In the genomic region with DNA sequence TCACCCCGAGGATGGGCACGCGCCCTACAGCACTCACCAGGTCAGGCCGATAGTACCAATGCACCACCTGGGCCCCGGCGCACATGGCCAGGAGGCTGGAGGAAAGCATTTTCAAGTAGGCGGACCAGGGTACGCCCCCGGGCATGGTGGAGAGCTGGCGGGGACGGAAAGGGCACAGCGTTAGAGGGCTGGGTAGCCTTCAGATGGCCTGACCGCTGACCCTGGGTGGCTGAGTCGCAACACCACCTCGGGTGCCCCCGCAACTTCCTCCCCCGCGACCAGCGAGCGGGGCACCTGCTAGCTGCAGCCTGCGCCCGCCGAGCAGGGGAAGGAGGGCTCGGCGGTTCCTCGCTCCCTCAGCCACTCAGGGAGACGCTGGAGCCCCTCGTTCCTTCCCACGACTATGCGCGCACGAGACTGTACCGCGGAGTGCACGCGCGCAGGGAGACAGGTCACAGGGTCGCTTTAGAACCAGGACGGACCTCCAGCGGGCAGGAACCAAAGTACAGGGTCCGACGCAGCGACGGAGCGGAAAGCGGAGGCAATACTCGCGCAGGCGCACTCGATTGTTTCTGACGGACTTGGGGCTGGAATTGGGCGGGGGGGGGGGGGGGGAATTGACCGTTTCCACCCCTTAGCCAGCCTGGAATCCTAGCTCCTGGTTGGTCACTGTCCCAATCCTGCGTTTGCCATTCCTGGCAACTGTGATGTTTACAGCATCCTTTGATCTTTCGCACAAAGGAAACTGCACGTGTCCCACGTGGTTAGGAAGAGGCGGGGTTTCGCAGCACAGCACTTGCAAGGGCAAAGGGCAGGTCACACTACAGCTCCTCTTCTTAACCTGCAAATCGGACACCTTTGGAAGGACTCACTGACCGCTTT, we compare ENCODE assay signal across 8 mouse cellular contexts. TPM values are rescaled to one million over a fixed set of nuclear protein-coding genes. Genes with fewer than 3 reads are reported as not detected.
DNase-seq lines count a peak whose midpoint lies in the region; ATAC-seq and TF ChIP-seq lines count a peak whose summit lies in the region.

1190007I07Rik (minus strand) TSS at position 558 of the 882 bp plus-strand sequence.

- no peaks in the 10 kb centered on the region for H3K9me3 ChIP-seq in E14TG2a.4 (ENCODE audit: low read length)
- no peaks in the 10 kb centered on the region for H3K9me3 ChIP-seq in forebrain, embryonic 12.5 days
- no peaks in the 10 kb centered on the region for H3K9me3 ChIP-seq in heart, postnatal 0 days (replicated peaks; ENCODE audit: control insufficient read depth, low read length)
- H3K9me3 ChIP-seq in liver, embryonic 16.5 days (replicated peaks; ENCODE audit: control insufficient read depth, low read length): no peaks in the 10 kb centered on the region
- H3K9me3 ChIP-seq in neural tube, embryonic 13.5 days: no peaks in the 10 kb centered on the region

- H3K9ac ChIP-seq in forebrain, embryonic 12.5 days: peak within 1 kb of the TSS; percentile 75
- H3K9ac ChIP-seq in heart, postnatal 0 days (replicated peaks; ENCODE audit: low read depth, low read length): peak within 1 kb of the TSS; percentile 74
- H3K9ac ChIP-seq in liver, embryonic 16.5 days (ENCODE audit: low read depth, low read length): peak within 1 kb of the TSS; percentile 80
- H3K9ac ChIP-seq in neural tube, embryonic 13.5 days: peak within 1 kb of the TSS; percentile 85

- H3K27ac ChIP-seq in forebrain, embryonic 12.5 days: peak within 1 kb of the TSS; percentile 84
- peak within 1 kb of the TSS; percentile 87 for H3K27ac ChIP-seq in heart, postnatal 0 days (ENCODE audit: low read depth)
- H3K27ac ChIP-seq in liver, embryonic 16.5 days (ENCODE audit: low read length): peak within 1 kb of the TSS; percentile 76
- peak within 1 kb of the TSS; percentile 90 for H3K27ac ChIP-seq in neural tube, embryonic 13.5 days (replicated peaks)
- H3K27ac ChIP-seq in testis, adult 2 months (ENCODE audit: control insufficient read depth, insufficient read depth, low read depth, low read length): peak within 1 kb of the TSS; percentile 97

- no peak for TF ChIP-seq CTCF in E14TG2a.4 (conservative IDR thresholded peaks at IDR 0.05; ENCODE audit: low read length)
- no peak for TF ChIP-seq CTCF in heart, postnatal 0 days (IDR thresholded peaks at IDR 0.05; ENCODE audit: low read depth)
- no peak for TF ChIP-seq CTCF in testis, adult 2 months (IDR thresholded peaks at IDR 0.05; ENCODE audit: control insufficient read depth, insufficient read depth, insufficient replicate concordance, low read depth, low read length)

- H3K4me1 ChIP-seq in E14TG2a.4 (replicated peaks; ENCODE audit: low read depth, low read length): peaks cover 13% of the 10 kb centered on the region
- H3K4me1 ChIP-seq in forebrain, embryonic 12.5 days: peaks cover 6% of the 10 kb centered on the region
- no peaks in the 10 kb centered on the region for H3K4me1 ChIP-seq in heart, postnatal 0 days (ENCODE audit: control insufficient read depth, insufficient read depth)
- no peaks in the 10 kb centered on the region for H3K4me1 ChIP-seq in liver, embryonic 16.5 days (ENCODE audit: control insufficient read depth, low read depth, low read length)
- H3K4me1 ChIP-seq in neural tube, embryonic 13.5 days (replicated peaks): peaks cover 6% of the 10 kb centered on the region
- no peaks in the 10 kb centered on the region; the same call in none of the 2 replicates for H3K4me1 ChIP-seq in testis, adult 2 months (ENCODE audit: control insufficient read depth, insufficient read depth, low read length)

- no peaks in the 10 kb centered on the region for H3K27me3 ChIP-seq in E14TG2a.4 (ENCODE audit: insufficient read depth, low read length)
- H3K27me3 ChIP-seq in forebrain, embryonic 12.5 days: no peaks in the 10 kb centered on the region
- H3K27me3 ChIP-seq in heart, postnatal 0 days (ENCODE audit: control insufficient read depth, insufficient read depth, low read length): no peaks in the 10 kb centered on the region
- H3K27me3 ChIP-seq in liver, embryonic 16.5 days (ENCODE audit: control insufficient read depth, insufficient read depth, low read depth, low read length): no peaks in the 10 kb centered on the region
- H3K27me3 ChIP-seq in neural tube, embryonic 13.5 days: no peaks in the 10 kb centered on the region
- H3K27me3 ChIP-seq in testis, adult 2 months (ENCODE audit: control insufficient read depth, insufficient read depth, low read length): no peaks in the 10 kb centered on the region

- H3K36me3 ChIP-seq in E14TG2a.4 (ENCODE audit: insufficient read depth, low read length): peaks cover 3% of the 10 kb centered on the region
- H3K36me3 ChIP-seq in forebrain, embryonic 12.5 days (replicated peaks): 0 out of 2 replicates have a peak, but pooled peaks cover 5% of the 10 kb centered on the region
- no peaks in the 10 kb centered on the region for H3K36me3 ChIP-seq in heart, postnatal 0 days (replicated peaks; ENCODE audit: control insufficient read depth, insufficient read depth, low read length)
- H3K36me3 ChIP-seq in liver, embryonic 16.5 days (ENCODE audit: control insufficient read depth, insufficient read depth): no peaks in the 10 kb centered on the region
- 0 out of 2 replicates have a peak, but pooled peaks cover 8% of the 10 kb centered on the region for H3K36me3 ChIP-seq in neural tube, embryonic 13.5 days
- H3K36me3 ChIP-seq in testis, adult 2 months (ENCODE audit: control insufficient read depth, insufficient read depth, low read length): no peaks in the 10 kb centered on the region

- DNase-seq in c-Kit-positive CD71-positive TER-119-positive erythroid progenitor cells, embryonic 14.5 days (ENCODE audit: low spot score): peak; percentile 66
- DNase-seq in heart, postnatal 0 days (ENCODE audit: low spot score): peak; percentile 90
- peak; percentile 94 to 96 for DNase-seq in kidney, postnatal 4 days

- WGBS in forebrain, embryonic 12.5 days: under 1% methylated on average over 56 of the region's 61 CpGs
- WGBS in heart, postnatal 0 days: under 1% methylated on average over 59 of the region's 61 CpGs
- under 1% methylated on average over 60 of the region's 61 CpGs for WGBS in liver, embryonic 16.5 days (ENCODE audit: insufficient replicate concordance)
- WGBS in neural tube, embryonic 13.5 days: under 1% methylated on average over 55 of the region's 61 CpGs

- TF ChIP-seq POLR2A in testis, adult 2 months (IDR thresholded peaks at IDR 0.05; ENCODE audit: control insufficient read depth, low read depth, low read length): peak; percentile 38; the same call in 1 of the 2 replicates

- TF ChIP-seq EP300 in heart, postnatal 0 days (IDR thresholded peaks at IDR 0.05; ENCODE audit: low read depth): no peak

- peak; percentile 90 for ATAC-seq in forebrain, embryonic 12.5 days (ENCODE audit: low FRiP score)
- peak; percentile 92 for ATAC-seq in heart, postnatal 0 days (ENCODE audit: insufficient read depth, low read depth)
- peak; percentile 87 for ATAC-seq in liver, embryonic 16.5 days (ENCODE audit: low read depth)
- ATAC-seq in neural tube, embryonic 13.5 days (ENCODE audit: low read depth): peak; percentile 90

- peak within 1 kb of the TSS; percentile 59 for H3K4me2 ChIP-seq in forebrain, embryonic 12.5 days
- peak within 1 kb of the TSS; percentile 70 for H3K4me2 ChIP-seq in heart, postnatal 0 days (ENCODE audit: low read depth, low read length)
- peak within 1 kb of the TSS; percentile 73 for H3K4me2 ChIP-seq in liver, embryonic 16.5 days (ENCODE audit: low read depth, low read length)
- H3K4me2 ChIP-seq in neural tube, embryonic 13.5 days: peak within 1 kb of the TSS; percentile 67

- peak within 1 kb of the TSS; percentile 84 for H3K4me3 ChIP-seq in E14TG2a.4 (replicated peaks; ENCODE audit: low read length)
- H3K4me3 ChIP-seq in forebrain, embryonic 12.5 days (replicated peaks): peak within 1 kb of the TSS; percentile 72
- peak within 1 kb of the TSS; percentile 66 for H3K4me3 ChIP-seq in heart, postnatal 0 days (ENCODE audit: low read depth, low read length)
- peak within 1 kb of the TSS; percentile 80 for H3K4me3 ChIP-seq in liver, embryonic 16.5 days (ENCODE audit: low read depth, low read length)
- peak within 1 kb of the TSS; percentile 71 for H3K4me3 ChIP-seq in neural tube, embryonic 13.5 days
- peak within 1 kb of the TSS; percentile 92 for H3K4me3 ChIP-seq in testis, adult 2 months (ENCODE audit: control insufficient read depth, low read depth, low read length)

RNA-seq across cellular contexts. Expression of gene 1190007I07Rik, which starts in this region (rescaled TPM):
- 35.7 and 40.6 TPM in 2 replicates for polyA plus RNA-seq in forebrain, embryonic 12.5 days (2016; fragmentation: Nextera tagmentation; extraction: Ambion mirVana)
- total RNA-seq in heart, postnatal 0 days (2014; rRNA removed; ENCODE audit: low replicate concordance): 19.7 and 35.0 TPM in 2 replicates
- 49.9 and 53.1 TPM in 2 replicates for polyA plus RNA-seq in heart, postnatal 0 days (2015; fragmentation: Nextera tagmentation; extraction: Ambion mirVana)
- 20.1 and 30.8 TPM in 2 replicates for polyA plus RNA-seq in liver, embryonic 16.5 days (2015; fragmentation: Nextera tagmentation; extraction: Ambion mirVana)
- polyA plus RNA-seq in neural tube, embryonic 13.5 days (2015; fragmentation: Nextera tagmentation; extraction: Ambion mirVana): 36.8 and 37.1 TPM in 2 replicates
- polyA plus RNA-seq in testis, adult 2 months (2012; rRNA removed): 9.6 and 10.5 TPM in 2 replicates

Comparison
In these comparisons a context has a peak if more than half of its experiments do, and no peak if none do; other contexts are left out.
1. Peak in every context shown above with its lines: DNase-seq, ATAC-seq, H3K4me3 ChIP-seq and H3K27ac ChIP-seq.